Mouse (Mus musculus) adrenal gland, postnatal 36 days (tissue): ENCODE data around the gene Hnrnpu. TPM values are rescaled to one million over a fixed set of nuclear protein-coding genes. Genes with fewer than 3 reads are reported as not detected.

ENCODE experiments used
- DNase-seq, 2 experiments: peaks; one replicate each; pipeline ENCODE4 v3.0.0; 2021; ENCODE audit warnings: mixed read lengths in 1 of 2
- long read RNA-seq, 2 experiments: library from polyadenylated mRNA; stranded (forward); transcript quantifications; one replicate each; pipeline ENCODE4 v2.0.0; 2021; ENCODE audit warnings: borderline sequencing depth in 2 of 2
- total RNA-seq, 2 experiments: library from RNA; stranded (reverse); gene quantifications; 2 replicates each; pipeline ENCODE4 v1.2.3; 2021

Gene Hnrnpu
- total RNA-seq, result 100 to 1,000 TPM; 340 to 387 TPM
- long read RNA-seq, experiment 1, full-length matches to known transcripts, result 323 of 380 reads
- long read RNA-seq, experiment 1, partial matches to known transcripts, result 32 of 380 reads
- long read RNA-seq, experiment 1, other reads (novel, unspliced or antisense), result 25 of 380 reads
- long read RNA-seq, experiment 2, full-length matches to known transcripts, result 86 of 97 reads
- long read RNA-seq, experiment 2, partial matches to known transcripts, result 7 of 97 reads
- long read RNA-seq, experiment 2, other reads (novel, unspliced or antisense), result 4 of 97 reads

DNA sequence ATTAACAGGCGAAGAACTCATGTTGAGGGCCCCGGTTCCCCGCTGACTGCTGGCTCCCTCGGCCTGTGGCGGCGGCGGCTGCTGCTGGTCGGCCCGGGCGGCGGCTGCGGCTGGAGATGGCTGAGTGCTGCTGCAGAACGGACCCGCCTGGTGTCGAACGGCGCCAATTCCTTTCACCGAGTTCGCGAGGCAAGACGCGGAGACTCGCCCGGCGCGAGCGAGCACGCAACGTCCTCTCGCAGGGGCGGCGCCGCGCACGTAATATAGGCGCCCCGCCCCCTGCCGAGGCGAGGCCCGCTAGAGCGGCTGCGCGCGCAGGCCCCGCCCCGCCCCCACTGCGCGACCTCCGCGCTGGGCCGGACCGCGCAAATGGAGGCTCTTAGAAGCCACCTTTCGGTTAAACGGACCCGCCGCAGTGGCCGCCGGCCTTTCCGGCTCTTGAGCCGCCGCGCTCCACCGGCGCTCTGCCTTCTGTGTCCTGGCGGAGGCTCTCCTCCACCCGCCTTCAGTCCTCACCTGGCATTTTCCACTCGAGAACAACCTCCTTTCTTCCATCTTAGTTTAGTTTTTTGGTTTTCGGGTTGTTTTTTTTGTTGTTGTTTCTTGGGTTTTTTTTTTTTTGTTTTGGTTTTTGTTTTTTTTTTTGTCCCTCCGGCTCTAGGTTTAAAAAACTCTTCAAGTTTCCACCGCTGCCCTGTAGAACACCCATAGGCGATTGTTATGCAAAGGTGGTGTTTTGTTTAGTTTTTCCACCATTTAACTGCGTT lies at the start of gene Hnrnpu:
Hnrnpu (minus strand) TSS at position 247 of the 767 bp plus-strand sequence.
- peak; percentile 96 to 99 for DNase-seq

DNA sequence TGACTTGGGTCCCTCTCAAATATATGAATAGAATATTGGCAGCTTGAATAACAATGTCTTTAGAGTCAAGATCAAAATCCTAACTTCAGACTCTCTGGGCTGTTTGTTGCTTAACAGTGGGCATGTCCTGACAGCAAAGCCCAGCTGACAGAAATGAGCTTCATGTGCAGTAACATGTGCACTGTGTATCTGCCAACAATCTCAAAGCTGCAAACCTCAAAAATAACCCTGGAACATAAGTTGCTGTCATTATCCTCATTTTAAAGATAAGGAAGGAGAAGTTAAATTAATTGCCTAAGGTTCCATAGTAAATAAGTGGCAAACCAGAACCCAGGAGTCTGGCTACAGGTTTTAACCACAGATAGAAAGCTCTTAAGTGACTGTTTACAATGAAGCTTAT lies 44.6 kb upstream of the Hnrnpu start:
- no peak for DNase-seq

DNA sequence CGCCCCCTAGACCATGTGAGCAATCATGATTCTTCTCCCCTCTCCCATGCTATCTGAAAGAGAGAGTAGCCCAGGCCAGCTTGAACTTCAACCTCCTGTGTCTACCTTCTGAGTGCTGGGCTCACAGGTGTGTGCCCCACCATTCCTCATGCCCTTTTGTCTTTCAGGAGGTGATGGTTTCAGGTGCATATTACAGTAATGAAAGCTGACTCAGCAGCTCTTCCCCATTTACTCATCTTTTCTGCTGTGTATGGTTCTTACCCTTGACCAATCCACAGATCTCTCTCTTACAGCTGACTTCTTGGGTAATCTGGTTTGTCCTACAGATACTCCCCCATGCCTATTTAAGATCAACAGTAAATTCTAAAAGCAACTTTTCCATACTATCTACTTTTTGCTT lies 41.6 kb upstream of the Hnrnpu start:
- no peak for DNase-seq

DNA sequence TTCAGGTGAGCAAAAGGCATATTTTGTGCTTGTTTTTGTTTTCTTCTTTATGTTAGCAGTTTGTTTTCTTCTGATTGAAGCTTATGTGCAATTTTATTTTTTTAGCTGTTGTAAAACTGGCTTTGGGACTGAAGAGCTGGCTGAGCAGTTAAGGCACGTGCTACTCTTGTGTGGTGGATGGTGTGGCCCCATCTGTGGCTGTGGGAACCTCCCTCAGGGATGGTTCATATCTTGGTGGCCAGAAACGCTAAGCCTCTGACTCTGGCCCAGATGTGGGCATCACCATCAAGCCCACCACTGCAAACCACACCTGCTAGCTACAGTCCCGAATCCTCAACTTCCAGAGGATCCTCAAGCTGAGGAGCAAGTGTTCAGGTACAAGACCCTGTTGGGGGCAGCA lies 40.5 kb upstream of the Hnrnpu start:
- no peak for DNase-seq

DNA sequence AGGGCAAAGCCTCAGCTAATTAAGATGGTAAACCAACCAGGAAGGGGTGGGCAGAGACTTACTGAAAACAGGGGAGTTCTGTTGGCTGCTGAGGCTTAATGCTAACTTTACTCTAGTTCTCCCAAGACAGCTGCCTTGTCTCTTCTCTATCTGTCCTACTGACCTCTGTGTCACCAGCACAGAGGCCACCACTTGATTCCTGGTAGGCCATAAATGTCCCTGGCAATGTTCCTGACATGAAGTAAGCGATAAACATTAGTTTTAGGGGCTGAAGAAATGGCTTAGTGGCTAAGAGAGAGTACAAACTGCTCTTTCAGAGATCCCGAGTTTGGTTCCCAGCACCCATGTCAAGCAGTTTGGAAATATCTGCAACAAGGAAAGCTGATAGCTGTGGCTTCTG lies 39.3 kb upstream of the Hnrnpu start:
- DNase-seq, result no peak

DNA sequence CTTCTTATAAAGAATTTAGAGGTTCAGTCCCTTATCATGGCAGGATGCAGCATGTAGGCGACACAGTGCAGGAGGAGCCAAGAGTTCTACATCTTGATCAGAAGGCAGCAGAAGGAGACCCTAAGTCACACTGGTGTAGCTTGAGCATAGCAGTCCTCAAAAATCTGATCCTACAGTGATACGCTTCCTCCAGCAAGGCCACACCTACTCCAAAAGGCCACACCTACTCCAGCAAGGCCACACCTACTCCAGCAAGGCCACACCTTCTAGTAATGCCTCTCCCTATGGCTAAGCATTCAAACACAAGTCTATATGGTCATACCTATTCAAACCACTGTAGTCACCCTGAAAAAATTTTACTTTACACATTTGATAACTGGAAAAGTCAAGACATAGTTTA lies 38.5 kb upstream of the Hnrnpu start:
- no peak for DNase-seq

DNA sequence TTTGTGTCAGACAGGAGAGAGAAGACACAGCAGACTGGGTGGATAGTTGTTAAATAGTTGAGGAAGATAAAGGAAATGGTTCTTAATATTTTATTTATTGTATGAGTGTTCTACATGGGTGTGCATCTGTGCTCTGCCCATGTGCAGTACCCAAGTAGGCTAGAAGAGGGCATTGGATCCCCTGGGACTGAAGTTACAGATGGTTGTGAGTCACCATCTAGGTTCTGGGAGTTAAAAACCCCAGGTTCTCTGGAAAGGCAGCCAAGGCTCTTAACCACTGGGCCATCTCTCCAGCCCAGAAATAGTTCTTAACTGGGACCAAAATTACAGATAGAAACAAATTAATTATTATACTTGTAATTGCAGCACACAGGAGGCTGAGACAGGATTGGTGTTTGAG lies 37.8 kb upstream of the Hnrnpu start:
- no peak for DNase-seq

DNA sequence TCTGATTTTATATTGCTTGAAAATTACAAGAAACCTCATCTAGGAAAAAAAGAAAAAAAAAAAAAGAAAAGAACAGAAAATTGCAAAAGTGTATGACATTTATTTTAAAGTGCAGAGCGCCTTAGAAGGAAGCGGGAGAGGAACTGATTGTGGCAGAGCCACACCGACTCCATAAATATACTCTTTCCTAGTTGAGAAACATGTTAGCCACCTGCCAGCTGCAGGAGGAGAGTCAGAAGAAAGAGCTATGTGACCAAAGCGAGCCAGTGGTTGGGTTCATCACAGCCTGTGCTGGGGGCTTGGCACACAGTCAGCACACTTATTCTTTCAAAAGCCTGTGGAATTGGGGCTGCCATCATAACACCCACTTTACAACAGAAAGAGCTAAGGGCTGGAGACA lies 35.1 kb upstream of the Hnrnpu start:
- DNase-seq, result no peak

DNA sequence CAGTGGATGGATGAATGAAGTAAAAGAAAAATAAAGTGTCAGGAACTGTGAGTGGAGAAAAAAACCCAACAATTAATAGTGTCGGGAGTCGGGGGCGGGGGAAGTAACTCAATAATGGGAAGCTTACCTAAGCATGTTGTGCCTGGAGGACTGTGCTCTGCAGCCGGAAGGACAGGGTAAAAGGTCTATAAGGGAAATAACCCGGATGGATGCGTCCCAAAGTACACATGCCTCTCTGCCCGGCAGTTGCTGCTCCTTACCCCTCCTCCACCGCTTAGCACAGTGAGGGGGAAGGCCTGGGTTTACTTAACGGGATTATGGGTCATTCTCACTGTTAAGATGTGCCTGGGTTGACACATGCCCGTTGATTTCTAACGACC lies 31.7 kb upstream of the Hnrnpu start:
- DNase-seq, result peak; percentile 48 to 66

DNA sequence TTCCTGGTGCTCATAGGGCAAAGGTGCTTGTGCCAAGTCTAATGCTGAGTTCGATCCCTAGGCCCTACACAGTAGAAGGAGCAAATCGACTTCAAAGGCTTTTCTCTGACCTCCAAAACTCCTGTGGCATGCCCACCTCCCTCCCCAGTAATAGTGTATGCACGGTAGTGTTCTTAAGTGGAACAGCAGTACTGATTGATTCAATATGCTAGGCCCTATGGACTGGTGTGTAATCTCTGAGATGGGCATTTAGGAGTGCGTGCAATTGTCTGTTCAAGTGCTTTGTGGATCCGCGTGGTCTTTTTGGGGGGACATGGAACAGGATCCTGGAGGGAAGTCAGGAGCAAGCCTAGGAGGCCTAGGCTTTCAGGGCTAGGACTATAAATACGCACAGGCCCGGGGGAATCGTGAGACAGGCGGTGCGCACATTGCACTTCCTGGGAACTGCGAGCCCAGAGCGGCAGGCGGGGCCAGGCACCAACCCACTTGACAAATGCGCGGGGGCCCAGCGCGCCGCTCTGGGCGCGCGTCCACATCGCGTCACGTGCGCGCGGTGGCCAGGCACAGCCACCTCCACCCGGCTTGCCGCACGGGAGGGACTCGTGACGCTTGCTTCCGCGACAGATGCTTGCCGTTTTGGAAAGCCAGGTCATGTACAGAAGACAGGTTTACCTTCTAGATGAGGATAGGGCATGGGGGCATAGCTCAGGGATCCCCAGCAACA lies 31.1 kb upstream of the Hnrnpu start:
- DNase-seq, result peak; percentile 93 to 95

DNA sequence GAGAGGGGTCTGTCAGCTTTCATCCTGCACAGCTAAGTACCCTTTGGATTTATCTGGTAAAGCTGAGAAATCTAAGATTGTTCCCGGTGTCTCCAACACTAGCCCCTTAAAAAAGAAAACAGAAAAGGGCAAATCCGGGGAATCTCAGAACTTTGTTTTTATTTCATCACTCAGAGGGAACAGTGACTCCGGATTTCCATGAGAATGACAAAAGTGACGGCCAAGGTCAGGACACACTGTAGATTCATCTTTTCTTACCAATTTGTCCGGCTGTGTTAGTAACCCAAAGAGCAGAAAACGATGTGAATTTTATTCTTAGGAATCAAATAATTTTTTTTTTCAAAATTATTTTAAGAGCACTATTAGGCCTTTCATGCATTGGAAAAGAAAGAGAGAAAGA lies 30.5 kb upstream of the Hnrnpu start:
- DNase-seq, result peak; percentile 62 to 68

DNA sequence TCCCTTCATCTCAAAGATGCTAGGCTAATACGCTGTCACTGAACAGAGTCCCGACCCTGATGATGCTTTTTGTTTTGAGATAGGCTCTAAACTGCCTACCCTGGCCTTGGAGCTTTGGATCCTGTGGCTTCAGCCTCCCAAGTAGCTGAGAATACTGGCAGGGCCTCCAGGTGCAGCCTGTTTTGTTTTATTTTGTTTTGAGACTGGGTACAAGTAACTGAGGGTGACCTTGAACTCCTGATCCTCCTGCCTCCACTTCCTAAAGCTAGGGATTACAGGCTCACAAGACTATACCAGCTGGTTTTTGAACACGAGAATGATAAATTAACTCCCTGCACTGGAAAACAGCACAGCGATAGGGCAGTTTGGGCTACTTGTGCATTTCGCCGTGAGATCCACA lies 27.6 kb upstream of the Hnrnpu start:
- DNase-seq, result no peak

DNA sequence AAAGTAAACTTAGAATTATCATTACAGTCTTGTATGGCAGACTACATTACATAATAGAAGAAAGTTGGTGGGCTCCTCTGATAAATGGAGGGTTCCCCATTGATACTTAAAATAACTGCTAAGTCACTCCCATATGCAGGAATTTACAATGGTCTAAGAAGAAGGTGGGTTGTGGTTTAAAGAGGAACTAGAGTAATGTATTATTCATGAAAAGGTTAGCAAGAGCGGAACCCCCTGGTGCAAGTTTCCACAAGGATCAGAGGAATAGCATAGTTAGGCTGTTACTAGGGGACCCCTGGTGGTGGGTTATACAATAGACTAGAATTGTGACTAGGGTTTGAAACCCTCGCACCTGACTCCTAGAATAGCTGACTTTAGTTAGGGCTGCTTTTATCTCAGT lies 23.1 kb upstream of the Hnrnpu start:
- no peak for DNase-seq

DNA sequence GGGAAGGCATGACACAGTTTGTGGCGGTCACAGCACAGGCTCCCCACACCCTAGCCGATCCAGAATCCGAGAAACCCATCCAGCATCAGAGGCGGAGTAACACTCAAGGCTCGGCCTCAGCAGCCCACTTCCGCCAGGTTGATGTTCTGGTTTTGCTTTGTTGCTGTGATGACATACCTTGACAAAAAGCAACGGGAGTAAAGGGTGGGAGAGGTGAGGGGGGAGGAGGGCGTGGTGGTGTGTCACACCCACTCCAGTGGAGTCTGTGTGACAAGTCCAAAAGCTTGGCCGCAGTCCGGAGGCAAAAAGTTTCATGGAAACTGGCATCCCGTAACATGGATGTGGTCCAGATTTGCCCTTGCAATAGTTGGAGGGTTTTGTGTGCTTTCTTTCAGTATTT lies 22.7 kb upstream of the Hnrnpu start:
- no peak for DNase-seq

DNA sequence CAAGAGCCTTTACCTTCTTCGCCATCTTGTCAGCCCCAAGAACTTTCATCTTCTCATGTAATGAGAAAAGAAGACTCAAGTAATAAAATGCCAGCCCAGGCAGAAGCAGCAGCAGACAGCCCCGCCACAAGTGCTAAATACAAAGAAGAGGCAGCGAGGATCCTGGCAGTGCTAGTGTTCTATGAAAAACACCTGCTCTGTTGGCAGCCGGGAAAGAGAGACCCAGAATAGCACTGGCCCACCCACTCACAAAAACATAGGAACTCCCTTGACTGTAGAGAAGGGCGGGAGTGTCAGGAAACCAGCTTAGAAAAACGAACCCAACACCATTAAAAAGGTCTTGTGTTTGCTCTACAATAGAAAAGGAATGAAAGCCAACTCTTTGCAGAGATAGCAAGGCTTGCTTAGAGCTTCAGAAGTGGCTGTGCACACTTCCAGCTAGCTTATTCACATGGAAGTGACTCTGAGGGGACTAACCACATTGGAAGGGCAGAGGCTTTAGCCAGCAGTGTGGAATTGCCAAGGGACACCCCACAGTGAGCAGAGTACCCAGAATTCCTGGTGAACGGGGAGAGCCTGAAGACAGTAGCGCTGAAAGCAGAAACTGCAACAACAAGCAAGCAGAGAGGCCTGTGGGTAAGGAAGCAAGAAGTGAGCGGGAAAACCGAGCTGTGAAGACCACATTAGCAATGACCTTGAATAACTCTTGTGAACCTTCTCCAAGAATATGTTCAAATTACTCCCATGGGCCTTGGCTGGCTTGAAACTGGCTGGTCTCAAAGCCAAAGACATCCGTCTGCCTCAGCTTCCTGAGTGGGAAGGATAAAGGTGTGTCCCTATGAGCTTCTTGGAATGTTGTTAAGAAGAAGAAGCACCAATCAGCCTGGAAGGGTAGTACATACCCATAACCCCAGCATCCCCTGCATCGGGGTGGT lies 20.4 kb upstream of the Hnrnpu start:
- DNase-seq, result no peak

DNA sequence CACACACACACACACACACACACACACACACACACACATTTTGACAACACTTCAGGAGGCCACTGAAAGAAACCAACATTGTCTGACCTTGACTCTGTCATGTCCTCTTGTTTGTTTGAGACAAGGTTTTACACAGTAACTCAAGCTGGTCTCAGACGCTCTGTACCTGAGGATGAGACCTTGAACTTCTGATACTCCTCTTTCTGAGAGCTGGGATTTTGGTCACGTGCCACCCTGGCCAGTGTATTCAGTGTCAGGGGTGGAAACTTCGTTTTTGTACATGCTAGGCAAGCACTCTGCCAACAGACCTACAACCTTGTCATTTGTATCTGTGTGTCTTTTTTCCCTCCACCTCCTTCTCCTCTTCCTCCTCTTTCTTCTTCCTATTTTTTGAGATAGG lies 17.0 kb upstream of the Hnrnpu start:
- peak; percentile 37 to 59 for DNase-seq

DNA sequence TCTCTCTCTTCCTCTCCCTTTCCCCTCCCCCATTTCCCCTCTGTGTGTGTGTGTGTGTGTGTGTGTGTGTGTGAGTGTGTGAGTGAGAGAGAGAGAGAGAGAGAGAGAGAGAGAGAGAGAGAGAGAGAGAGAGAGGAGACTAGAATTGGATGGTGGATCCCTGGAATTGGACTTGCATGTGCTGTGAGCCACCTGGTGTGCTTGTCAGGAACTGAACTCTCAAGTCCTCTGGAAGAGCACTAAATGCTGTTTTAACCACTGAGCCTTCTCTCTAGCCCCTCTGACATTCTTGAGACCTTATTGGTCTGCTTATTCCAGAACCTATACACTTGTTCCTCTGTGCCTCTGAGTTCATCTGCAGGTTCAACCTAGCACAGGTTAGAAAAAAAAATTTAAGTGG lies 14.0 kb upstream of the Hnrnpu start:
- no peak for DNase-seq

DNA sequence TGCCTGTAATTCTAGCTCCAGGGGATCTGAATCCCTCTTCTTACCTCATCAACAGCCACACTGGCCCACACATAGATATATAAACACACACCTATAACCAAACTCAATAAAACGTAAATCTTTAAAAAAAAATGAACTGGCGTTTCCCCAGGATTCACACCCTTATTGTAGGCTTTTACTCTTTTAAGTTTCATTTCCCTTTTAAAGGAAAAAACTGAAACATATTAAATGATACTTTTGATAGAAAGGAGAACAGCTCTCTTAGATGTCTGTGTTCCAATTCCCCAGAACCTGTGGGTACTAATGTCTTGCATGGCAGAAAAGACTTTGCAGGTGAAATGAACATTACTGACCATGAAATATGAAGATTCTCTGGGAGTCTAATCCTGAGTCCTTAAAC lies 13.2 kb upstream of the Hnrnpu start:
- DNase-seq, result no peak

DNA sequence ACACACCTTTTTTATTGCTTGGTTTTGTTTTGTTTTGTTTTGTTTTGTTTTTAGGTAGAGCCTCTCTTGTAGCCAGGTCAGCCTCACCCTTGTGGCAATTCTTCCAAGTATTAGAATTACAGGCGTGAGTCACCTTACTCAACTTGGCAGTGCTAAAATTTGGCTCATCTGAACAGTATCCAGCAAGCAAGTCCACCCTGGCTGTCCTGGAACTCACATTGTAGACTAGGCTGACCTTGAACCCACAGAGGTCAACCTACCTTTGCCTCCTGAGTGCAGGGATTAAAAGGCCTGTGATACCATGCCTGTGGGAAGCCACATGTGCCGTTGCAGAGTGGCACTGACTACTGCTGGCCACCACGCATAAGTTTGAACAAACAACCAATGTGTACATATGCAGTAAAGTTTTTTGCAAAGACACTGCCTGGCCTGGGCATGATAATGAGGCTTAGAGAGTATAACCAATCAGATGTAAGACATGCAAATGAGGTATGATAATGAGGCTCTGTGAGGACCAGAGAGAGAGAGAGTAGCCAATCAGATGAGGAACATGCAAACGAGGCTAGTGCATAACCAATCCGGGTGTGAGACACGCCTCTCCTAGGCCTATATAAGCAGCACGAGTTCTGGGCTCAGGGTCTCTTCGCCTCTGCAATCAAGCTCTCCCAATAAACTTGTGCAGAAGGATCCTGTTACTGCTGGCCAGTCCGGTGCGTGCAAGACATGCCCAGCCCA lies 6.6 kb upstream of the Hnrnpu start:
- peak in 1 of 2 experiments; percentile 33 for DNase-seq

DNA sequence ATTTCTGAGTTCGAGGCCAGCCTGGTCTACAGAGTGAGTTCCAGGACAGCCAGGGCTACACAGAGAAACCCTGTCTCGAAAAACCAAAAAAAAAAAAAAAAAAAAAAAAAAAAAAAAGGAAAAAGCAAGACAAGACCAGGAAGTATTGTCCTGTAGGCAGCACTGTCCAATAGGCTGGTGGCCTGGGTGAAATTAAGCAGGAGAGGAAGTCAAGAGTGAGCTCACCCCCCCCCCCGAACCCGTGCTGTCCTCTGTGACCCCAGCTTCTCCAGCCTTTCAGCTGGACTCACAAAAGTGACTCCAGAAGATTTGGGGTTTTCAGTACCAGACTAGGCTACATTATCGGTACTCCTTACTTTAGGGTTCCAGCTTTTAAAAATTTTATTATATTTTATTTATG lies 5.0 kb upstream of the Hnrnpu start:
- no peak for DNase-seq

DNA sequence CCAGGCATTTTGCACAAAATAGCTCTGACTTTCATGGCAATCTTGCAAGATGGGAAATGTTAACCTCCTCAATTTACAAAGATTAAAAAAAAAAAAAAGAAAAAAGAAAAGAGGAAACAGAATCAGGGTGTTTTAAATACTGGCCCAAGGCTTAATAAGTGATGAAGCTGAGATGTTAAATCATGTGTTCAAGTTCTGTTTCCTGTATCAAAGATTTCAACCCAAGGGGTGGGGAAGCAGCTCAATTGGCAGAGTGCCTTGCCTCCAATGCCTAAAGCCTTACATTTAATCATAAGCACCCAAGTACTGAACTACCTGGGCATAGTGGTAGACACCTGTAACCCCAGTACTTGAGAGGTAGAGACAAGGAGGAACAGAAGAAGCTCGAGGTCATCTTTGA lies 4.5 kb upstream of the Hnrnpu start:
- no peak for DNase-seq
